Mouse (Mus musculus): Measurements from ENCODE around the gene 2310050C09Rik.

GRCm38 (mm10) chr3:92827108-92827507 lies 42.9 kb downstream of the 2310050C09Rik start, which contains the start of gene Kprp:
- no peak for TF ChIP-seq CTCF (IDR thresholded peaks at IDR 0.05; ENCODE audit: borderline replicate concordance, insufficient read depth, low read depth, low read length)
- TF ChIP-seq POLR2A (IDR thresholded peaks at IDR 0.05; ENCODE audit: borderline replicate concordance, insufficient read depth, low read length): no peak

Measured in cerebellum, adult 2 months (tissue).